Mouse (Mus musculus) intestine, embryonic 14.5 days (tissue): ENCODE measurements around the gene Adcy2. TPM values are rescaled to one million over a fixed set of nuclear protein-coding genes. Genes with fewer than 3 reads are reported as not detected.

Experiments used
- ATAC-seq: fragments of 200-750 bp; cut with Nextera tagmentation; replicated peaks from 2 replicates; pipeline ENCODE4 v1.8.0; 2017; ENCODE audit warnings: low read depth, moderate number of reproducible peaks, moderate TSS enrichment, moderate library complexity; ENCODE audit not compliant: low FRiP score, low TSS enrichment
- DNase-seq: peaks from one replicate; pipeline ENCODE4 v3.0.0-alpha.2; 2018; ENCODE audit warnings: low spot score
- H3K27ac ChIP-seq: fragments of 300-500 bp; sonication (generic); 2 replicates; pipeline ENCODE4 v1.5.1; 2014; ENCODE audit warnings: low read depth, mild to moderate bottlenecking, control low read depth
- H3K27me3 ChIP-seq: fragments of 300-500 bp; sonication (generic); replicated peaks from 2 replicates; pipeline ENCODE4 v1.6.1; 2014; ENCODE audit warnings: low read length, control low read depth; ENCODE audit not compliant: control insufficient read depth, insufficient read depth
- H3K36me3 ChIP-seq: fragments of 300-500 bp; sonication (generic); 2 replicates; pipeline ENCODE4 v1.6.1; 2014; ENCODE audit warnings: low read length, control low read depth; ENCODE audit not compliant: control insufficient read depth, insufficient read depth
- H3K4me1 ChIP-seq: fragments of 300-500 bp; sonication (generic); replicated peaks from 2 replicates; pipeline ENCODE4 v1.6.1; 2014; ENCODE audit warnings: low read length, control low read depth, mixed read lengths; ENCODE audit not compliant: control insufficient read depth, insufficient read depth
- H3K4me2 ChIP-seq: fragments of 300-500 bp; sonication (generic); 2 replicates; pipeline ENCODE4 v1.6.1; 2014; ENCODE audit warnings: low read length
- H3K4me3 ChIP-seq: fragments of 300-500 bp; sonication (generic); 2 replicates; pipeline ENCODE4 v1.5.1; 2014; ENCODE audit warnings: low read depth, low read length, control low read depth, mixed read lengths
- H3K9ac ChIP-seq: fragments of 300-500 bp; sonication (generic); 2 replicates; pipeline ENCODE4 v1.6.1; 2014; ENCODE audit warnings: mild to moderate bottlenecking, low read length
- H3K9me3 ChIP-seq: fragments of 300-500 bp; sonication (generic); 2 replicates; pipeline ENCODE4 v1.6.1; 2016; ENCODE audit warnings: low read length, control low read depth; ENCODE audit not compliant: control insufficient read depth
- WGBS: fragments of 180-500 bp; shearing (Covaris S2); extraction: QIAGEN DNeasy Blood & Tissue Kit; methylation state at CpG from one replicate; pipeline ENCODE4 v1.1.7; 2014; 5-methylcytosine and 5-hydroxymethylcytosine counted together
- polyA plus RNA-seq: library from polyadenylated mRNA; unstranded; fragments of >200 nt; fragmentation: Nextera tagmentation; extraction: Ambion mirVana; gene quantifications from 2 replicates; pipeline ENCODE4 v1.2.1, GENCODE M21; 2014

Gene Adcy2
- polyA plus RNA-seq, 1 experiment from 2014 or later, result 5.5 TPM

DNA sequence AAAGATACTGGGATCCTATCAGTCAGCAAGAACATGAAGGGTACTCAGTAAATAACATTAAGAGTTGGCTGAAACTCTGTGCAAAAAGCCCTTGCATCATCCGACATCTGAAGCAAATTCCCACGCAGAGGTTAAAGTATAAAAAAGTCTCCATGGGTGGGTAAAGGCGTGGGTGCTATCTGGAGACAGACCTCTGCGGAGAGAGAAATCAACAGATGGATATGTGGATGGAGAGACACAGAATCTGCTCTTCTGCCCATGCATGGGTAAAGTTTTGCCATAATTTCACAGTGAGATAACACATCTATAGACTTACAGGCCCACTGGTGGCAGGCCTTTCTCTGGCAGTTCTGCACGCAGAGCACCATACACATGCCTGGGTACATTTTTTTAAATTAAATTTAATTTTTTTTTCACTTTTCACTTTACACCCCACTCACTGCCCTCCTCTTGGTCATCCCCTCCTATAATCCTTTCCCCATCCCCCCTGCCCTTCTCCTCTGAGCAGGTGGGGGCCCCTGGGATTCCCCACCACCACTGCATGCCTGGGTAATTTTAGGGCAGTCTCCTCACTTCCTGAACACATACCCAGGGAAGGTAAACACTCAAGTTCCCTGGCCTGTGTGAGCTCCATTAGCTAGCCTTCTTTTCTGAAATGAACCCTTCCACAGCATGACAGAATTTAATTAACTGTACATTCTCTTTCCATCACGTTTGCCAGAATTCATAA lies 169.1 kb downstream of the Adcy2 start:
- Histone ChIP-seq H3K36me3 (no peaks in the 10 kb centered on the region), H3K4me3 (no peak overlapping the region), H3K4me2 (no peak overlapping the region), H3K9ac (no peak overlapping the region), H3K27ac (no peak overlapping the region), H3K9me3 (no peaks in the 10 kb centered on the region), H3K27me3 (no peaks in the 10 kb centered on the region), H3K4me1 (no peaks in the 10 kb centered on the region)
- DNase-seq (no peak), ATAC-seq (no peak)
- 84% methylated on average over 6 of the region's 6 CpGs for WGBS

DNA sequence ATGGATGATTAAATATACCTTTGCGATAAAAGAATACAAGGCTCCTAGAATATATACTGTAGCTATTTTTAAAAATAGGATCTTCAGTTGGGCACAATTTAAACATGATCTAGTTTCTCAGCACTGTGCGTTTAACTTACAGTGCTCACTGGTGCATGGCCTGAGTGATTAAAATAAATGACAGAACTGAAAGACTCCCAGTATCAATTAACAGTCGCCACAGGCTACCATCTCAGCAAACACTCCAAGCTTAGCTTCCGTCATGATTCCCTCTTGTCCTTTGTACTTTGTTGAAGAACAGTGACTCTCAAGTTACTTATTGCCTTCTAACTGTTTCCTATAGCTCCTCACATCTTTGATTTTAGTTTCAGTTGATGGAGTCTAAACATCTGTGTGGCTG lies 170.9 kb downstream of the Adcy2 start:
- H3K9me3 ChIP-seq, result no peaks in the 10 kb centered on the region
- DNase-seq, result no peak
- H3K4me3 ChIP-seq, result no peak overlapping the region
- 78% methylated on average over 4 of the region's 4 CpGs for WGBS
- no peak overlapping the region for H3K4me2 ChIP-seq
- no peaks in the 10 kb centered on the region for H3K27me3 ChIP-seq
- H3K9ac ChIP-seq, result no peak overlapping the region
- H3K27ac ChIP-seq, result no peak overlapping the region
- no peaks in the 10 kb centered on the region for H3K36me3 ChIP-seq
- no peak for ATAC-seq
- no peaks in the 10 kb centered on the region for H3K4me1 ChIP-seq

DNA sequence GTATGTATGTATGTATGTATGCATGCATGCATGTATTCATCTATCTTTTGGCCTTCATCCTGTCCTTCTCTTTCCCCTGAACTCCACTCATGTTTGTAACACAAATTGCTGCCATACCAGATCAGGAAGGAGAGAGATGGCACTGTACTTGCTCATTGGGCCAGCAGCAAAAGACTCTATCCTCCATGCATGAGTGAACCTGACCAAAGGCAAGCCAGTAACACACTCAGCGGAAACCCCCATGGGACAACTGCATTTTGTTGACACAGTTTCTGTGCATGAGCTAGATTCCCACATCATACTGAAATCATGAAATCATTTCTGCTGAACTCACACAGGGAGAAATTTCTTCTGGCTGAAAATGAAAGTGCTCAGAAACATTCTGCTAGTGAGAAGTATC lies 172.9 kb downstream of the Adcy2 start:
- no peak for DNase-seq
- no peak overlapping the region for H3K27ac ChIP-seq
- ATAC-seq, result no peak
- no peaks in the 10 kb centered on the region for H3K36me3 ChIP-seq
- WGBS, result 89% methylated on average over 1 of the region's 1 CpGs
- H3K4me3 ChIP-seq, result no peak overlapping the region
- H3K9ac ChIP-seq, result no peak overlapping the region
- no peaks in the 10 kb centered on the region for H3K27me3 ChIP-seq
- H3K9me3 ChIP-seq, result no peaks in the 10 kb centered on the region
- H3K4me1 ChIP-seq, result no peaks in the 10 kb centered on the region
- H3K4me2 ChIP-seq, result no peak overlapping the region

DNA sequence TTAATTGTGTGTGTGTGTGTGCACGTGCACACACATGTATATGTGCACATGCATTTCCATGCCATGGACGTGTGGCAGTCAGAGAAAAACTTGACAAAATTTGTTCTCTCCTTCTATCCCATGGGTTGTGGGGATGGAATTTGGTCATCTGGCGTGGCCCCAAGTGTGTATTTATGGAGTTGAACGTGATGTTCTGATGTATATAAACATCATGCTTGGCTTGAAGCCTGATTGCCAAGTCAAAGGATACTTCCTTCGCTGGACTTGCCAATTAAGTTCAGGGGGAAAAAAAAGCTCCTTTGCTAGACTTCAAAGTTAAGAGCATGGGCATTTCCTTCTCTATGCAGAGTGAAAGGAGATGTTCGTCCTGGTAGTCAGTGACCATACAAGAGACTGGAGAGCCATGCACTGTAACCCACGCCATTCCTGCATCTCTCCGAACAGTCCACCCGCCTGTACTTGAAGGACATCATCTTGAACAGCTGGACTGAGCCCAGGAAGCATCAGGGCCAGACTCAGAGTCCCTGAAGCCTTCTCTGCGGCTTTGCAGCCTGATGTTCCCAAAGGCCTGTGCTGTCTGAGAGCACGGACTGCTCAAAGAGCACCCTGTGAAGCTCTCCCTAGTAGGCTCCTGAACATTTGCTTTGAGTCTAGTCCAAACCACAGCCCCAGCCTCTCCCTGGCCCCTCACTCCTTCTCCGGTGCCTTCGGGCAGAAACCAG lies 178.3 kb downstream of the Adcy2 start:
- ATAC-seq (no peak), DNase-seq (no peak)
- no peak overlapping the region for H3K27ac ChIP-seq
- no peak overlapping the region for H3K9ac ChIP-seq
- WGBS, result 73% methylated on average over 13 of the region's 13 CpGs
- no peaks in the 10 kb centered on the region for H3K9me3 ChIP-seq
- H3K4me1 ChIP-seq, result no peaks in the 10 kb centered on the region
- H3K36me3 ChIP-seq, result no peaks in the 10 kb centered on the region
- H3K4me2 ChIP-seq, result no peak overlapping the region
- no peak overlapping the region for H3K4me3 ChIP-seq
- H3K27me3 ChIP-seq, result no peaks in the 10 kb centered on the region

DNA sequence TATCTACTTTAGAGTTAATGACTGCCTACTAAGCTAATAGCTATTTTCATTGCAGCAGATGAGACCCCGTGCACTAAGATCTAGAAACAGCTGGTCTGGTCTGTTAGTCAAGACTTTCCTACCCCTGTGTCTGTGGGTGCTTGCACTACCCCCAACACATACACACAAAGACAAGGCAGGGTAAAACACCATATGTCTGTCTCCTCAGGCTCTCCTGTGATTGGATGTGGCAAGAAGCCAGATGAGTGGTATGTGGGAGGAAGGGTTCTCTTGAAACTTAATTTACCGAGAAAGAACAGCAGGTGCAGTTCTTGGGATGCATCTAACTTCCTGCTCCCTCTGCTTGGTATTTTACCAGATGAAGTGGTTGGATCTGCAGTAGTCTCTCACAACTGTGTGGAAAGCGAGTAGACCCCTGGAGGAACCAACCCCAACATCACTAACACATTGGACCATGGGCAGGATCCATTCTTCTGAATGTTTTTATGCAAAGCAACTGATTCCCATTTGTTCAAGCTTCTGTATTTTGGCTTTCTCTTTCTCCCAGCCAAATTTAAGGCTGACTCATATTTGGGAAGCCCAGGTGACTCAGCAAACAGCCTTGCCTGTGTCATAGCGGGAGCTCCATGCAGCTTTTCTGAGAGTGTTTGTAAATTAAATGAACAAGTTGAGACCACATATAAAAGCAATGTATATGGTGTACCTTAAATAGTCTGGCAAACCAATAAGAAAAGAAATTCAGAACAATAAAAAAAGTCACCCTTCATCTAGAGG lies 183.4 kb downstream of the Adcy2 start:
- no peak for DNase-seq
- Histone ChIP-seq H3K9me3 (0 out of 2 replicates have a peak, but pooled peaks cover 2% of the 10 kb centered on the region), H3K4me3 (no peak overlapping the region), H3K27ac (no peak overlapping the region), H3K4me2 (no peak overlapping the region), H3K27me3 (no peaks in the 10 kb centered on the region), H3K36me3 (no peaks in the 10 kb centered on the region), H3K4me1 (no peaks in the 10 kb centered on the region), H3K9ac (no peak overlapping the region)
- ATAC-seq, result no peak
- WGBS, result 75% methylated on average over 4 of the region's 4 CpGs

DNA sequence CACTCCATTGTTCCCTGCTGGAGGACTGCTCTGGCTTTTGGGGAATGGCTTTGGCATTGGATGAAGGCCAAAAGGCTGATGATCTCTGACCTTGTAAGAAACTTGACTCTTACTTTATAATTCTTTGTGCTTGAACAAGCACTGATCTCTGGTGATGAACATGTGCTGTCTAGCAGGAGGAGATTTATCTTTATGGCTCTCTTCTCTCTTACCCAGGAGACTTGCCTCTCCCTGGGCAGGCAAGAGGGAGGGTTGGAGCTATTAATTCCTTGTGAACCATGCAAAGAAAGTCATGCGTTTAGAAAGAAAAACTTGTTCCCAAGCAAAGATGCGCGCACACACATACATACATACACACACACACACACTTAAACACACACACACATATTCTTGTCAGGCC lies 188.2 kb downstream of the Adcy2 start:
- no peak overlapping the region for H3K27ac ChIP-seq
- DNase-seq (no peak), ATAC-seq (no peak)
- no peak overlapping the region for H3K4me2 ChIP-seq
- H3K9ac ChIP-seq, result no peak overlapping the region
- H3K27me3 ChIP-seq, result no peaks in the 10 kb centered on the region
- H3K36me3 ChIP-seq, result no peaks in the 10 kb centered on the region
- H3K4me3 ChIP-seq, result no peak overlapping the region
- 93% methylated on average over 3 of the region's 3 CpGs for WGBS
- no peaks in the 10 kb centered on the region for H3K4me1 ChIP-seq
- H3K9me3 ChIP-seq, result 0 out of 2 replicates have a peak, but pooled peaks cover 2% of the 10 kb centered on the region

DNA sequence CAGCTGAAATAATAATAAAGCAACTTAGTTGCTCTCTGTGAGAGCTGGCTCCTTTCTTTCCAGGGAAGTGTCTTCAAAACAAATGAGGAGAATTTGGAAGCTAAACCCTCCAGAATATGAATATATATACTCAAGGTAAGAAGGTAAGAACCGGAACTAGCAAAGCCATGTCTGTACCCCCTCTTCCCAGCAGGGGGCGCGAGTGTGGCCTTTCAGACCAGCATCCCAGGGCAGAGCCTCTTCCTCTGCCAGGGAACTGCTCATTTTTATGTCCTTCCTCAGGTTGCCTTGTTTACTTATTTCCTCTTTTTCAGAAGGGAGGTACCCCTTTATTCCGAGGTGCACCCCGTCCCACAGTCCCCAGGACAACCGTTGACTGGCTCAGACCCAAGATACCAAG lies 199.6 kb downstream of the Adcy2 start:
- H3K4me1 ChIP-seq, result no peaks in the 10 kb centered on the region
- DNase-seq (peak; percentile 56), ATAC-seq (no peak)
- no peaks in the 10 kb centered on the region for H3K36me3 ChIP-seq
- no peak overlapping the region for H3K9ac ChIP-seq
- H3K27ac ChIP-seq, result no peak overlapping the region
- no peaks in the 10 kb centered on the region for H3K9me3 ChIP-seq
- 58% methylated on average over 6 of the region's 6 CpGs for WGBS
- no peak overlapping the region for H3K4me3 ChIP-seq
- H3K27me3 ChIP-seq, result no peaks in the 10 kb centered on the region
- no peak overlapping the region for H3K4me2 ChIP-seq

DNA sequence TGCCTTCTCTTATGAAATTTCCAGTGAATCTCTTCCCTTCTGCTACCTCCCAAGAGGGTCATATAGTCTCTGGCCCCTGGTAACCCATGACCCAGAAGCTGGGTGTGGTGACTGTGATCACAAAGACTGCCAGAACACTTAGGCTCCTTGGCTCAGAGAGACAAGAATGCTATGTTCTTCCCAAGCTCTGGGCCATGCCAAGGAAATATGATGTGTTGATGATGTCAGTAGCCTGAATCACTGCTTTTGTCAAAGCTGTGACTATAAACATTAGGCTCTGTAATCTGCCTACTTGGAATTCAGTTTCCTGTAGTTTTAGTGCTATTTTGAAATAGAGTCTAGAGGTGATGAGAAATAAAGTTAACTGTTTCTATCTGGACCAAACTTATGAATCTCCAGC lies 206.1 kb downstream of the Adcy2 start:
- ATAC-seq (no peak), DNase-seq (no peak)
- Histone ChIP-seq H3K27ac (no peak overlapping the region), H3K4me1 (no peaks in the 10 kb centered on the region), H3K4me3 (no peak overlapping the region), H3K9ac (no peak overlapping the region), H3K27me3 (no peaks in the 10 kb centered on the region), H3K9me3 (no peaks in the 10 kb centered on the region), H3K4me2 (no peak overlapping the region), H3K36me3 (no peaks in the 10 kb centered on the region)
